Mouse (Mus musculus) ES-Bruce4 (cell line): ENCODE data around the gene Doc2g.
A peak's percentile ranks its signal among the peaks of the same experiment; 100 is the strongest.

Experiments
- CTCF ChIP-seq: IDR thresholded peaks from one replicate; pipeline ENCODE4 v1.8.1; 2011; ENCODE audit warnings: low read depth, low read length
- POLR2A ChIP-seq: IDR thresholded peaks from one replicate; pipeline ENCODE4 v1.8.1; 2011; ENCODE audit warnings: low read length; ENCODE audit not compliant: insufficient read depth

DNA sequence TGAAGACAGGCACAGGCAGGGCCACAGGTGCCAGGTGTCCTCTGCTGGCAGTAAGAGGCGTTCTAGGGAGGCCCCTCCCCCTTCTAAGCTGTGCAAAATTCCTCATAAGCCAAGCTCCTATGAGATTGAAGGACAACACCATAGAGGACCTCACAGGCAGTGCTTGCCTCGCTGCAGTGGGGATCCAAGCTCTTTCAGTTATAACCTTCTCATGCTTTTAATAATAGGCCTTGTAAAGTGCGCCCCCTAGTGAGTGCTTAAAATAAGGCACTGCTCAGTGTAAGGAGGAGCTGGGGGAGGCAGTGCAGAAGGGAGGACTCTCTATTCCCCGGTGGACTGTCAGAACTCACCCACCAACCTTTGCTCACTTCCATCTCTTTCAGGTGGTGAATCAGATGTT is 22.8 kb upstream of the Doc2g start:
- no peak for TF ChIP-seq POLR2A
- peak; percentile 51 for TF ChIP-seq CTCF
